Mouse (Mus musculus): ENCODE results near the gene Pygb.

Gene Pygb

GRCm38 (mm10) chr2:150839686-150840471, 53.3 kb downstream of the Pygb start:
- no peak for DNase-seq (ENCODE audit: low spot score in 2 of 2)

DNA sequence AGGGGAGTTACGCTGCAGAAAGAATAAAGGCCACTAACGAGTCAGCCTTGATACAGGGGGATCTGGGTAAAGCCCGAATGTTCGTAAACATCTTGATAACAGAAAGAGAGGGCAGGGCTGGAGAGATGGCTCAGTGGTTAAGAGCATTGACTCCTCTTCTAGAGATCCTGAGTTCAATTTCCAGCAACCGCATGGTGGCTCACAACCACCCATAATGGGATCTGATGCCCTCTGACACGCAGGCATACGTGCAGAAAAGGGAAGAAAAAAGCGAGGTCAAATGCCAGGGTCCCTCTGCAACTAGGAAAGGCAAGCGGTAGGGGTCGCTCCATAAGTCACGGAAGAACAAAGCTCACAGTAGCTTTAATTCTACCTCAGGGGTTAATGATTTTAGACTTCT, 54.6 kb downstream of the Pygb start:
- DNase-seq (ENCODE audit: low spot score in 2 of 2), result no peak

DNA sequence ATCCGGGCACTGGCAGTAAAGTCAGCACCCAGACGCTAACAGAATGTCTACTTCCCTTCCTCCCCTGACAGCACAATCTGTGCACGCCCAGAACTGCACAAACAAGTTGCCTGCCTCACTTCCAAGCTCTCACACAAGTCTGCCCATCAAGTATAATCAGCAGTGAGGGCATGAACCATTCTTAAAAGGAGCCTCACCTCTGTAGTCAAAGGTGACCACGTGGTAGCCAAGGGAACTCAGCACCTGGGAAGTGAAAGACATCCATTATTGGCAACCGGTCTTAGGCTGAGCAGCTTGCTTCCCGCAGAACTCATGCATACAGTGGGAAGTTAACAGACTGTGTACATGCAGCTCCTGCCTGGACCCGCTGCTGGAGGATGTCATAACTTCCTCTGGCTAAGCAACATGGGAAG, 55.5 kb downstream of the Pygb start:
- DNase-seq (ENCODE audit: low spot score in 2 of 2), result no peak

DNA sequence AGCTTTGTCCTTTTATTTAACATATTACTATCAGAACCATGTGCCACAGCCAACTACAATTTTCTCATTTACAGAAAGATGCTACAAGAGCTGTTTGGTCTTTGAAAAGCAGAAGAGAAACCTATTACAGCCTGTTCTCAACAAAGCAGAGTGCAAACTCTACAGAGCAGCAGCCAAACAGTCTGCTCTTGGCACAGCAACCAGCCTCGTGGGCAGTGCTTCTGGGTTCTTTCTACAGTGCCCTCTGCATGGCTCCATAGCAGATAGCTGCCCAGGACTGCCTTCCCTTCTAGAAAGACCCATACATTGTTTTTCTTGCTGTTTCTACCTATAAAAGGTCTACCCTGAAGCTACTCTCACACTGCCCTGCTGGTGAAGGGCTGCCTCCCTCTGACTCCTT, 58.3 kb downstream of the Pygb start:
- DNase-seq (ENCODE audit: low spot score in 2 of 2), result no peak

DNA sequence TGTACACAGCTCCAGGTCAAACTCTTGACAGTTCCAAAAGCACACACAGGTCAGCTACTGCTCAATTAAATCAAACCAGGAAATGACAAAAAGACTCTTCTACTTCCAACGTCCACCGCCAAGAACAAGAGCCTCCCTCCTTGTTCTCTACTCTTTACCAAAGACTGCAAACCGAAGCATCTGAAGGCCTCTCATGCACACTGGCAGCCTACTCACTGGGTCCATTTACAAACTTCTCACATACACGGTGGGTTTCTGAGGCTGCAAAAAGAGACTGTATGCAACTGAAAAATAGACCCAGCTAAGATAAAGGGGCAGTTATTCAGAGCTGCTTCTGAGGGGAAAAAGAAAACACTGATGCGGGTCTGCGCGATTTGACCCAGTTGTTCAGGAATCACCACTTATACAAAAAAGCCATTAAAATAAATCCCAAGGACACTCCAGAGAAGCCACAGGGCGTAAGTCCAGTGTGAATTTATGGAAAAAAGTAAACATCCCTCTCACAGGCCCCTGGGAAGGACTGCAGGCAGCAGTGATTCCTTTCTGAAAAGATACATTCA, 61.0 kb downstream of the Pygb start:
- no peak for DNase-seq (ENCODE audit: low spot score in 2 of 2)

GRCm38 (mm10) chr2:150851251-150851650, 64.7 kb downstream of the Pygb start:
- no peak for DNase-seq (ENCODE audit: low spot score in 2 of 2)

GRCm38 (mm10) chr2:150855186-150855585, 68.7 kb downstream of the Pygb start:
- no peak for DNase-seq (ENCODE audit: low spot score in 2 of 2)

DNA sequence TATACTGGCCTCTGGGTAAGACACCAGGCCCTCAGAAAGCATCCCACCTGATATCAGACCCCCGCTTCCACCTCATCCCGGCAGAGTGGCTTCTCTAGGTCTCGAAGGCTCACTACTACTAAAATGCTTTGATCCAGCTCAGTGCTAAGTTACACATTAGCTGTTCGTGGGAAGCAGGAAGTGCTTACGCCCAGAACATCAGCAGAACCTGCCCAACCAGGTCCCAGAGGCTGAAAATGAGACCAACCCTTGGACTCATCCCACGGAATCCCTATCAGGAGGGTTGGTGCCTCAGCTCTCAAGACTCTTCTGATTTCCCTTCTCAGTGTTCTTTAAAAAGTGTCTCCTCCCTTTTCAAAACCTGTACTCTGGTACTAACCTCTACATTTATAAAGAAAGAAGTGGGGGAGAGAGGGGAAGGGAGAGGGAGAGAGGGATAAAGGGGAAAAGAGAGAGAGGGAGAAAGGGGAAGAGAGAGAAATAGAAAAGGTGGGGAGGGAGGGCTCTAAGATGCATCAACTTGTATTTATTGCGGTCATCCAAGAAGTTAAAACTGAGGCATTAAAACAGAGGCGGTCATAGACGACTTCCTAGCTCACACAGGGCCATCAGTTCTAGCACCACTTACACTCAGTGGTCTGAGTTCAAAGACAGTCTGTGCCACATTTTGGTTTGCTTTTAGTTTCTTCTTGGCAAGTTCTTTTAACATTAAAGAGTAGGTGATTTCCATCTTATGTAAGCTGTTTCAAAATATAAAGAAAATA, 72.4 kb downstream of the Pygb start:
- DNase-seq (ENCODE audit: low spot score in 2 of 2), result no peak

DNA sequence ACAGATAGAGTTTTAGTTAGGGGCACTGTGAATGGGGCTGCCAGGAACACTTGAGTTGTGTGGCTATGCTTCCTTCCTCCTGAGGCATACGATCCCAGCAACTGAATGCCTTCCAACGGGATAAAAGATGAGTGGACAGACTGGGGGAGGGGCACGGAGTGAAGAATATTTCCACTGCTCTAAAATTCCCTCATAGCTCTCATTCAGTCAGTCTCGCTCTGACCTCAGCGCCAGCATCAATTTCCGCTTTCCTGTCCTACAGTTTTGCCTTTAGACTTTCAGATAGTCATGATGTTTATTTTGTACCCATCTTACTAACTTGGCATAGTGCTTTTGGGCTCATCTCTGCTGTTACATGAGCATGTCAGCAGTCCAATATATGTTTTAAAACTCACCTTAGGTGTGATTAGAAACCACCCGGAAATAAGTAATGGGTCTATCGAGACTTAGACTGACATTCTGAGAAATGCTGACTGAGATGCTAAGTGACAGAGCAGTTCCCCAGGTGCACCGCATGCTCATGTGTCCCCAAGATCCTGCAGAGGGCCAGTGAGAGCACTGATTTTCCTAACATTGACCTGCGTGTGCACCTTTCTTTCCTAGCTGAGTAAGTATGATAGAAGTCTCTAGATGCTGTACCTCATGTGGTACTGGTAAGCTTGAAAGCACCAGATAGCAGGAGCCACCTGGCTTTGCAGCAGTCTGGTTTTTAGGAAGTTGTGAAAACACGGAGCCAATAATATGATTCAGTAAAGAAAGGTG, 73.4 kb downstream of the Pygb start:
- no peak for DNase-seq (ENCODE audit: low spot score in 2 of 2)

- no peak for DNase-seq (ENCODE audit: low spot score in 2 of 2)
These were observed 74.6 kb downstream of the Pygb start for GRCm38 (mm10) chr2:150861128-150861527.

DNA sequence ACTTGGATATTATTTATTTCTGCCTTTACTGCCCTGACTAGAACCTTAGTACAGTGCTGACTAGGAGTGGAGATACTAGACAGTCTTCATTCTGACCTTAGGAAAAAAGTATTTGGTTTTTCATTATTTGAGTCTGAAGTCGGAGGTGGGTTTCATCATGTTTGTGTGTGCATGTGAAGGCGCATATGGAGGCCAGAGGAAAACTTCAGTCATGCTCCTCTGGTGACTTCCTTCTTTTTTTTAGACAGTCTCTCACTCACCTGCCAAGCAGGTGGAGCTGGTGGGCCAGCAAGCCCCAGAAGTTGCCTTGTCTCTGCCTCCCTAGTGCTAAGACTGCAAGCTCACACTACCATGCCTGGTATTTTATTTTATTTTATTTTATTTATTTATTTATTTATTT, 80.5 kb downstream of the Pygb start:
- no peak for DNase-seq (ENCODE audit: low spot score in 2 of 2)

DNA sequence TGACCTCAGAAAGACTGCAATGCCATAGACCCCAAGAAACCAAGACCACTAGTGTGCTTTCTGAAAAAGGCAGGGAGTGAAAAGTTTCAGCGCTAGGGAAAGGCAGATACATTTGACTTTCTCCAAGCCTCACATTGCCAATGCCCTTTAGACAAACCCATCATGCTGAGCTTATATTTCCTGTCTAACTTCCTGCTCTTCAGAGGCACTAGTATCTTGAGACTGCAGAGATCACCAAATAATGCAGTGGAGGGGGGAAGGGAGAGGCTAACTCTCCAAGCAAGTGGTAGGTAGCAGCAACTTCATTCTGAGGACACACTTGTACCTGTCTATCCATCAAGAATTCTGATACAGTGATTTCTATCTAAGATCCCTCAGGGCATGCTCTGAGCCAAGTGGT, 82.9 kb downstream of the Pygb start:
- no peak for DNase-seq (ENCODE audit: low spot score in 2 of 2)

GRCm38 (mm10) chr2:150874508-150874907, 88.0 kb downstream of the Pygb start:
- no peak for DNase-seq (ENCODE audit: low spot score in 2 of 2)

DNA sequence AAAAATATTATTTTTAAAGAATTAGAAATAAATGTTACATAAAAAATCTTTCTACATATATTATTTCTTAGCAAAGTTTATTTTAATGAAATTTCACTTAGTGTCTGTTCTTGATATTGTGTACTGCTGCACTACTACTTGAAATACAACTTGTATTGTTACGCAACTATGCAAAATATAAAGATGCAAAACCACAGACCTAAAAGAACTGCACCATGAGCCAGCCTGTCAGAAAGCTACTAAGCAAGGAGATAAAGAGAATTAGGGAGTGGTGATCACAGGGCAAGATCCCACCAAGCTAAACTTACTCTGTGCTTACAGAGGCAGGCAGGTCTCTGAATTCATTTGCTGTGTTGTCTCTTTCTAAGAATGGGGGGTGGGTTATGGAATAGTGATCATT, 88.7 kb downstream of the Pygb start:
- DNase-seq (ENCODE audit: low spot score in 2 of 2), result no peak

DNA sequence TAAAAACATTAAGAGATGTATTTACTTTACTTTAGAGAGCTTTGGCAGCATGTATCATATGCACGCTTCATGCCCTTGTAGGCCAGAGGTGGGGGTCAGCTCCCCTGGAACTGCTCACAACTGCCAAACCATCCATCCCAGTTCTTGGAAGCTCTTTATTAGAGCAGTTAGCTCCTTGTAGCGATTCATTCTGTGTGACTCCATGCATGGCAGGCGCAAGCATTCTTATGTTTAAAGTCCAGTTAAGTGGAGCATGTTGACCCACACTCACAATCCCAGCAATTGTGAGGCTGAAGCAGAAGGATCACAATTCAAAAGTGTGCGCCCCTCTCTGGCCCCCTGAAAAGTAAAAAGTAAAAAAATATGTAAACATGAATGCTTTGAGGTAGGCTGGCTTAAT, 91.0 kb downstream of the Pygb start:
- DNase-seq (ENCODE audit: low spot score in 2 of 2), result no peak

Data from frontal cortex, postnatal 10 days (tissue).